Mouse (Mus musculus) spleen, postnatal 10 days (tissue): ENCODE data around the gene Lamtor4.

Source experiments
- DNase-seq, 2 experiments: peaks; one replicate each; pipeline ENCODE4 v3.0.0; 2021 to 2022; ENCODE audit warnings: low spot score in 2 of 2

Lamtor4 gene

DNA sequence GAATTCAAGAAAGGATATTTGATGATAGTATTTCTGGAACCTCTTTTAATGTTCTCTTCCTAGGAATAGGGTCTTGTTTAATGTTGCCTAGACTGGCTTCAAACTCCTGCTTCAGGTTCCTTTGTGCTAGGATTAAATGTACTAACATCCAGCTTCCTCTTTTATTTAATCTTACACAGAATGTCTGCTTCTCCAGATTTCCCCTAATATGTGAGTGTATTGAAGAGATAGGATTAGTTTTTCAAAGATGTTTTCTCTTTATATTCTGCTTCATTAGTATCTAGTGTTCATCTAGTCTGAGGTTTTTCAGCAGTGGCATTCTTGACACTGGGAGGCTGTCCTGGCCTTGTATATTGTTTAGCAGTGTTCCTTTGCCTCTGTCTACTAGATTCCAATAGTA, 38.9 kb downstream of the Lamtor4 start:
- no peak for DNase-seq

DNA sequence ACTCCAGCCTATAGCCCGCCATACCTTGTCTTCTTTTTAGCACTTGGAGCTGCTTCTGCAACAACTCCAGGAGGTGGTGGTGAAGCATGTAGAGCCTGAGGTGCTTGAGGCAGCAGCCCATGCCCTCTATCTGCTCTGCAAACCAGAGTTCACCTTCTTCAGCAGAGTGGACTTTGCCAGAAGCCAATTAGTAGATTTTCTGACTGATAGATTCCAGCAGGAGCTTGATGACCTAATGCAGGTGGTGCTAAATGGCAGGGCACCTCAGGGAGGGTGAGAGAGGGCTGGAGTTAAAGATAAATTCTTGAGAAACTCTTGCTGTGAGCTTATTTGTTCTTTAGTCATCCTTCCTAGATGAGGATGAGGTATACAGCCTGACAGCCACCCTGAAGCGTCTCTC, 44.3 kb downstream of the Lamtor4 start:
- DNase-seq = no peak
